Mouse (Mus musculus): ENCODE measurements around the gene Ccer2. TPM values are rescaled to one million over a fixed set of nuclear protein-coding genes. Genes with fewer than 3 reads are reported as not detected.

The Ccer2 gene
- polyA plus RNA-seq, 1 experiment, result not detected

- peak overlapping the region; percentile 76 for H3K27ac ChIP-seq (ENCODE audit: control insufficient read depth, insufficient read depth, low read depth, low read length, poor library complexity)
- peak; percentile 25; the same call in 1 of the 2 replicates for TF ChIP-seq POLR2A (IDR thresholded peaks at IDR 0.05; ENCODE audit: borderline replicate concordance, control insufficient read depth, low read depth, low read length)
- TF ChIP-seq CTCF (IDR thresholded peaks at IDR 0.05; ENCODE audit: control insufficient read depth, insufficient read depth, low read length), result no peak
- peaks cover 2% of the 10 kb centered on the region; the same call in 1 of the 2 replicates for H3K4me1 ChIP-seq (ENCODE audit: control insufficient read depth, insufficient read depth, low read length)
- H3K4me3 ChIP-seq (replicated peaks; ENCODE audit: control insufficient read depth, low read depth, low read length), result peak overlapping the region; percentile 56
- 7% methylated on average over 15 of the region's 15 CpGs for WGBS
Measured at GRCm38 (mm10) chr7:28795832-28796231, 39.9 kb downstream of the Ccer2 start.

- H3K27ac ChIP-seq (ENCODE audit: control insufficient read depth, insufficient read depth, low read depth, low read length, poor library complexity), result peak overlapping the region; percentile 76
- peaks cover 2% of the 10 kb centered on the region; the same call in 1 of the 2 replicates for H3K4me1 ChIP-seq (ENCODE audit: control insufficient read depth, insufficient read depth, low read length)
- peak; percentile 64; the same call in 1 of the 2 replicates for TF ChIP-seq POLR2A (IDR thresholded peaks at IDR 0.05; ENCODE audit: borderline replicate concordance, control insufficient read depth, low read depth, low read length)
- TF ChIP-seq CTCF (IDR thresholded peaks at IDR 0.05; ENCODE audit: control insufficient read depth, insufficient read depth, low read length), result peak; percentile 99
- H3K4me3 ChIP-seq (replicated peaks; ENCODE audit: control insufficient read depth, low read depth, low read length), result peak overlapping the region; percentile 56
- WGBS, result 7% methylated on average over 32 of the region's 32 CpGs
Measured at GRCm38 (mm10) chr7:28796562-28796975, 40.6 kb downstream of the Ccer2 start.

- 82% methylated on average over 9 of the region's 9 CpGs for WGBS
- TF ChIP-seq CTCF (IDR thresholded peaks at IDR 0.05; ENCODE audit: control insufficient read depth, insufficient read depth, low read length), result no peak
- no peak for TF ChIP-seq POLR2A (IDR thresholded peaks at IDR 0.05; ENCODE audit: borderline replicate concordance, control insufficient read depth, low read depth, low read length)
- H3K4me1 ChIP-seq (ENCODE audit: control insufficient read depth, insufficient read depth, low read length), result peaks cover 5% of the 10 kb centered on the region
- no peak overlapping the region for H3K4me3 ChIP-seq (replicated peaks; ENCODE audit: control insufficient read depth, low read depth, low read length)
- H3K27ac ChIP-seq (ENCODE audit: control insufficient read depth, insufficient read depth, low read depth, low read length, poor library complexity), result no peak overlapping the region
Measured at GRCm38 (mm10) chr7:28799994-28800393, 44.0 kb downstream of the Ccer2 start.

GRCm38 (mm10) chr7:28801451-28801850 lies 45.5 kb downstream of the Ccer2 start:
- TF ChIP-seq POLR2A (IDR thresholded peaks at IDR 0.05; ENCODE audit: borderline replicate concordance, control insufficient read depth, low read depth, low read length) (no peak), CTCF (IDR thresholded peaks at IDR 0.05; ENCODE audit: control insufficient read depth, insufficient read depth, low read length) (no peak)
- 73% methylated on average over 3 of the region's 3 CpGs for WGBS
- Histone ChIP-seq H3K27ac (ENCODE audit: control insufficient read depth, insufficient read depth, low read depth, low read length, poor library complexity) (no peak overlapping the region), H3K4me3 (replicated peaks; ENCODE audit: control insufficient read depth, low read depth, low read length) (no peak overlapping the region), H3K4me1 (ENCODE audit: control insufficient read depth, insufficient read depth, low read length) (peaks cover 5% of the 10 kb centered on the region)

- 48% methylated on average over 10 of the region's 10 CpGs for WGBS
- Histone ChIP-seq H3K4me1 (ENCODE audit: control insufficient read depth, insufficient read depth, low read length) (peaks cover 7% of the 10 kb centered on the region), H3K27ac (ENCODE audit: control insufficient read depth, insufficient read depth, low read depth, low read length, poor library complexity) (no peak overlapping the region), H3K4me3 (replicated peaks; ENCODE audit: control insufficient read depth, low read depth, low read length) (no peak overlapping the region)
- no peak for TF ChIP-seq CTCF (IDR thresholded peaks at IDR 0.05; ENCODE audit: control insufficient read depth, insufficient read depth, low read length)
- TF ChIP-seq POLR2A (IDR thresholded peaks at IDR 0.05; ENCODE audit: borderline replicate concordance, control insufficient read depth, low read depth, low read length), result no peak
Measured at GRCm38 (mm10) chr7:28801901-28802670, 46.1 kb downstream of the Ccer2 start.

- H3K27ac ChIP-seq (ENCODE audit: control insufficient read depth, insufficient read depth, low read depth, low read length, poor library complexity), result peak overlapping the region; percentile 48; the same call in 1 of the 2 replicates
- no peak overlapping the region for H3K4me3 ChIP-seq (replicated peaks; ENCODE audit: control insufficient read depth, low read depth, low read length)
- H3K4me1 ChIP-seq (ENCODE audit: control insufficient read depth, insufficient read depth, low read length), result peaks cover 10% of the 10 kb centered on the region
- TF ChIP-seq POLR2A (IDR thresholded peaks at IDR 0.05; ENCODE audit: borderline replicate concordance, control insufficient read depth, low read depth, low read length), result no peak
- no peak for TF ChIP-seq CTCF (IDR thresholded peaks at IDR 0.05; ENCODE audit: control insufficient read depth, insufficient read depth, low read length)
- WGBS, result 19% methylated on average over 10 of the region's 10 CpGs
Measured at GRCm38 (mm10) chr7:28802846-28803588, 47.0 kb downstream of the Ccer2 start.

GRCm38 (mm10) chr7:28803756-28804155 lies 47.8 kb downstream of the Ccer2 start:
- H3K27ac ChIP-seq (ENCODE audit: control insufficient read depth, insufficient read depth, low read depth, low read length, poor library complexity), result no peak overlapping the region
- peaks cover 10% of the 10 kb centered on the region for H3K4me1 ChIP-seq (ENCODE audit: control insufficient read depth, insufficient read depth, low read length)
- H3K4me3 ChIP-seq (replicated peaks; ENCODE audit: control insufficient read depth, low read depth, low read length), result no peak overlapping the region
- WGBS, result 66% methylated on average over 4 of the region's 4 CpGs
- no peak for TF ChIP-seq CTCF (IDR thresholded peaks at IDR 0.05; ENCODE audit: control insufficient read depth, insufficient read depth, low read length)
- no peak for TF ChIP-seq POLR2A (IDR thresholded peaks at IDR 0.05; ENCODE audit: borderline replicate concordance, control insufficient read depth, low read depth, low read length)

GRCm38 (mm10) chr7:28806869-28807268 lies 50.9 kb downstream of the Ccer2 start:
- 40% methylated on average over 4 of the region's 4 CpGs for WGBS
- peaks cover 10% of the 10 kb centered on the region for H3K4me1 ChIP-seq (ENCODE audit: control insufficient read depth, insufficient read depth, low read length)
- H3K27ac ChIP-seq (ENCODE audit: control insufficient read depth, insufficient read depth, low read depth, low read length, poor library complexity), result no peak overlapping the region
- no peak overlapping the region for H3K4me3 ChIP-seq (replicated peaks; ENCODE audit: control insufficient read depth, low read depth, low read length)
- TF ChIP-seq POLR2A (IDR thresholded peaks at IDR 0.05; ENCODE audit: borderline replicate concordance, control insufficient read depth, low read depth, low read length), result no peak
- no peak for TF ChIP-seq CTCF (IDR thresholded peaks at IDR 0.05; ENCODE audit: control insufficient read depth, insufficient read depth, low read length)
